Mouse (Mus musculus) intestine, postnatal 0 days (tissue): Measurements from ENCODE around the gene Cap2. TPM values are rescaled to one million over a fixed set of nuclear protein-coding genes. Genes with fewer than 3 reads are reported as not detected.
A peak's percentile ranks its signal among the peaks of the same experiment; 100 is the strongest.

Experiments
- ATAC-seq: fragments of 200-750 bp; cut with Nextera tagmentation; 2 replicates; pipeline ENCODE4 v1.8.0; 2017; ENCODE audit warnings: mild to moderate bottlenecking, moderate TSS enrichment, moderate library complexity
- H3K27ac ChIP-seq: fragments of 300-500 bp; sonication (generic); 2 replicates; pipeline ENCODE4 v1.5.1; 2014; ENCODE audit warnings: mild to moderate bottlenecking, low read depth, low read length, moderate library complexity
- H3K27me3 ChIP-seq: fragments of 300-500 bp; sonication (generic); replicated peaks from 2 replicates; pipeline ENCODE4 v1.6.1; 2014; ENCODE audit warnings: low read length, mixed read lengths; ENCODE audit not compliant: control insufficient read depth, insufficient read depth
- H3K36me3 ChIP-seq: fragments of 300-500 bp; sonication (generic); 2 replicates; pipeline ENCODE4 v1.6.1; 2014; ENCODE audit warnings: mild to moderate bottlenecking, moderate library complexity; ENCODE audit not compliant: control insufficient read depth, insufficient read depth
- H3K4me1 ChIP-seq: fragments of 300-500 bp; sonication (generic); replicated peaks from 2 replicates; pipeline ENCODE4 v1.6.1; 2014; ENCODE audit warnings: antibody characterized with exemption, low read length, mixed read lengths; ENCODE audit not compliant: control insufficient read depth, insufficient read depth
- H3K4me2 ChIP-seq: fragments of 300-500 bp; sonication (generic); replicated peaks from 2 replicates; pipeline ENCODE4 v1.6.1; 2014; ENCODE audit warnings: low read depth, mild to moderate bottlenecking, moderate library complexity
- H3K4me3 ChIP-seq: fragments of 300-500 bp; sonication (generic); 2 replicates; pipeline ENCODE4 v1.5.1; 2014; ENCODE audit warnings: low read depth, low read length
- H3K9ac ChIP-seq: fragments of 300-500 bp; sonication (generic); 2 replicates; pipeline ENCODE4 v1.6.1; 2014; ENCODE audit warnings: mild to moderate bottlenecking, low read depth, low read length
- H3K9me3 ChIP-seq: fragments of 300-500 bp; sonication (generic); 2 replicates; pipeline ENCODE4 v1.6.1; 2016; ENCODE audit warnings: mixed run types; ENCODE audit not compliant: control insufficient read depth
- CTCF ChIP-seq: sonication (generic); IDR thresholded peaks from 2 replicates; pipeline ENCODE4 v1.5.1; 2016; ENCODE audit warnings: low read depth, mild to moderate bottlenecking, control low read depth, antibody characterized with exemption, moderate library complexity
- WGBS: fragments of 180-500 bp; shearing (Covaris S2); extraction: QIAGEN DNeasy Blood & Tissue Kit; methylation state at CpG from one replicate; pipeline ENCODE4 v1.1.7; 2014; 5-methylcytosine and 5-hydroxymethylcytosine counted together
- polyA plus RNA-seq: library from polyadenylated mRNA; unstranded; fragments of >200 nt; fragmentation: Nextera tagmentation; extraction: Ambion mirVana; gene quantifications from 2 replicates; pipeline ENCODE4 v1.2.1, GENCODE M21; 2015

The Cap2 gene
- 6.3 and 7.0 TPM in 2 replicates for polyA plus RNA-seq

DNA sequence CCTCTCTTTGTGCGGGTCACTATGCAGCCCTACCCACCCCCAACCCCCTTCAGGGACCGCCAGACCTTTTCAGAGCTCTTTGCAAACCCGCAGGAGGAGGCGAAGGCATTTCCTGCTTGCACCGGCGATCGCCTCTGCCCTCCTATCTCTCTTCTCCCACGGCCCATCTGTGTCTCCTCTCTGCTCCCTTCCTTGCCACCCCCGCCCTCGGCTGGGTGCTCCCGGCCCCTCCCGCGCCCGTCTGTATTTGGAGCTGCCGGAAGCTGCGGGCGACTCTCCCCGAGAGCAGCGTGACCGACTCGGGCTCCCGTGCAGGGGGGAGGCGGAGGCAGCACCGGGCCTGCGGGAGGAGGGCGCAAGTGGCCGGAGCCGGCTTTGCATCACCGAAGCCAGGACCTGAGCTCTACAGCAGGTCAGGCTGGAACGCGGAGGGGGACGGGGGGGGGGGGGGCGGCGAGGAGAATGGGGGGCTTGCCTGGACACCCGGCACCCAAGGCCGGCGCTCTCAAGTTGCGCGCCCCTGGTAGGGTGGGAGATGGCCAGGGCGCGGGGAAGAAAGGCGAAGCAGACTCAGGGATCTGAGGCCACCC is at the start of gene Cap2:
Gene Cap2 (plus strand): TSS at position 49 of the 590 bp plus-strand sequence.
- no peak within 1 kb of the TSS for H3K27ac ChIP-seq
- H3K36me3 ChIP-seq: no peaks in the 10 kb centered on the region
- no peak for TF ChIP-seq CTCF
- WGBS: 2% methylated on average over 35 of the region's 42 CpGs
- peak within 1 kb of the TSS; percentile 50 for H3K4me3 ChIP-seq
- H3K9me3 ChIP-seq: no peaks in the 10 kb centered on the region
- no peaks in the 10 kb centered on the region for H3K4me1 ChIP-seq
- 0 out of 2 replicates have a peak, but pooled peaks cover 4% of the 10 kb centered on the region for H3K27me3 ChIP-seq
- ATAC-seq: peak; percentile 36; the same call in 1 of the 2 replicates
- H3K9ac ChIP-seq: peak within 1 kb of the TSS; percentile 48
- peak within 1 kb of the TSS; percentile 75 for H3K4me2 ChIP-seq

DNA sequence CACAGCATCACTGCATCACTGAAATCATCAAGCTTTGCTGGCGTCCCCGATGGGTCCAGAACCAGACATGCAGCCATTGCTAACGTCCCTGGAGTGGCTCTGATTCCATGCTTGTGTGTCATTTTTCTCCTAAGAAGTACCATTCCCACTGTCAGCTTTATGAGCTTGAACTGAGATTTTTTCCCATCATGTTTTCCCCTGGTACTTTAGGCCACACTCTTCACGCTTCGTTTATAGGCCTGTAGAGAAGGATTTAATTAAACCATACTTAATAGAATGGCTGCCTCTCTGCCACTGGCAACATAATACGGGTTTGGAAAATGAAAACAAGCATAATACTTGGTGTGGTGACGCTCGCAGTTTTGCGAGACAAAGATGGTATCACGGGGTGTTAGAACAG is 42.1 kb upstream of the Cap2 start:
- no peak for ATAC-seq
- Histone ChIP-seq H3K9ac (no peak overlapping the region), H3K27me3 (no peaks in the 10 kb centered on the region), H3K36me3 (no peaks in the 10 kb centered on the region), H3K4me1 (no peaks in the 10 kb centered on the region), H3K4me3 (no peak overlapping the region), H3K4me2 (no peak overlapping the region), H3K27ac (no peak overlapping the region), H3K9me3 (no peaks in the 10 kb centered on the region)
- WGBS: 90% methylated on average over 10 of the region's 10 CpGs
- TF ChIP-seq CTCF: no peak

DNA sequence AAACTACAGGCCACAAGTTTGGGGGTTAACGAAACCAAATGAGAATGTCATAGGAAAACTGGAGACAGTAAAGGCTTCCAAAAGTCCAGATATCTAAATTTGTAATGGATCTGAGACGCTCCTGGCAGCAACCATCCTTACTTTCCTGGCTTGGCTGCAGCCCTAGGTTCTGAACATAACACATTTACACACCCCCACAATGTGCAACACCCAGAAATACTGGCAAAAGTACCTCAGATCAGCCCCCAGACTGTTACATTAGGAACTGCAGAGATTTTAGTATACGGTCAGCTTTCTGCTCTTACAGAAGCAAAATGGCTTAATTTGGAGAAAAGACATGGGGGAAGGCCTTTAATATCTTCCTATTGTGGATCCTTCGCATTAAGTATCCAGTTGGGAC is 39.4 kb upstream of the Cap2 start:
- WGBS: 89% methylated on average over 4 of the region's 4 CpGs

DNA sequence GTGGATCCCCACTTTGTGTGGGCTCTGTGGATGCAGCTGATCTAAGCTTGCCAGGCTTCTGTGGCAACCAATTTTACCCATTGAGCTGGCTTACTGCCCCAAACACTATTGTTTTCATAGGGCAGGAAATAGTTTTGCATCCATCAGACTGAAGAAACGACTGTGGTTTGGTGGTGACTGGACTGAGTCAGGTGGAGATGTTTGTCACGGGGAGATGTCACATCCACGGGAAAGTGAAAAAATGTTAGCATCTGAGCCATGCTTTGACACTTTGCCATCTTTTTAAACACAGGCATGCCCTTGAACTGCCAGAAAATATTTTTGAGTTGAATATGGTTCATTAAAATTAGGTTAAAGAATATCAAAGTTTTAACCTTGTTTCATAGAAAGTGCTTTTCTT is 37.9 kb upstream of the Cap2 start:
- no peak for TF ChIP-seq CTCF
- 66% methylated on average over 3 of the region's 3 CpGs for WGBS

More for the DNA sequence above, 39.4 kb upstream of the Cap2 start:
- Histone ChIP-seq H3K36me3 (no peaks in the 10 kb centered on the region), H3K9me3 (no peaks in the 10 kb centered on the region), H3K27me3 (no peaks in the 10 kb centered on the region), H3K27ac (no peak overlapping the region), H3K4me3 (no peak overlapping the region), H3K4me2 (no peak overlapping the region), H3K4me1 (no peaks in the 10 kb centered on the region), H3K9ac (no peak overlapping the region)
- TF ChIP-seq CTCF: no peak
- no peak for ATAC-seq

DNA sequence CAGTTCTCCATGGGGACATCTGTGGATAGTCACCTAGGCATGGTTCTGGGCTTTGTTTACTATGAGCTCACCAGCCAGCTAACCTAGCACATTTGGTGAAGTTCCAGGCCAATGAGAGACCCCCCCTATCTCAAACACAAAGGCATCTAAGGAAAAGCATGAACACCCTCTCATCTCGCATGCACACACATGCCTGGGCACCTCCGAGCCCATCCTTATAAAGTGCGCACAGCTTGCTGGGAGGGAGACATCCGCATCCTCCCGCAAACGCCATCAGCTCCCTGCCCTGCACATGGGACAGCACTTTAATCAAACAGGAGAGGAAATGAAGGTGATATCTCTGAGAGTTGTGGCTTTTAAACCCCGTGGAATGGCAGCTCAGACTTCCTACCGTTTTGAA is 33.4 kb upstream of the Cap2 start:
- WGBS: 65% methylated on average over 8 of the region's 8 CpGs
- no peaks in the 10 kb centered on the region for H3K36me3 ChIP-seq
- no peak overlapping the region for H3K9ac ChIP-seq
- H3K4me2 ChIP-seq: no peak overlapping the region
- no peaks in the 10 kb centered on the region for H3K27me3 ChIP-seq
- H3K4me1 ChIP-seq: no peaks in the 10 kb centered on the region
- H3K4me3 ChIP-seq: no peak overlapping the region
- H3K27ac ChIP-seq: no peak overlapping the region
- no peak for TF ChIP-seq CTCF
- H3K9me3 ChIP-seq: no peaks in the 10 kb centered on the region
- ATAC-seq: no peak

More for the DNA sequence above, 37.9 kb upstream of the Cap2 start:
- no peaks in the 10 kb centered on the region for H3K9me3 ChIP-seq
- H3K4me2 ChIP-seq: no peak overlapping the region
- H3K9ac ChIP-seq: no peak overlapping the region
- H3K27ac ChIP-seq: no peak overlapping the region
- no peak for ATAC-seq
- H3K36me3 ChIP-seq: no peaks in the 10 kb centered on the region
- H3K27me3 ChIP-seq: no peaks in the 10 kb centered on the region
- H3K4me3 ChIP-seq: no peak overlapping the region
- H3K4me1 ChIP-seq: no peaks in the 10 kb centered on the region

DNA sequence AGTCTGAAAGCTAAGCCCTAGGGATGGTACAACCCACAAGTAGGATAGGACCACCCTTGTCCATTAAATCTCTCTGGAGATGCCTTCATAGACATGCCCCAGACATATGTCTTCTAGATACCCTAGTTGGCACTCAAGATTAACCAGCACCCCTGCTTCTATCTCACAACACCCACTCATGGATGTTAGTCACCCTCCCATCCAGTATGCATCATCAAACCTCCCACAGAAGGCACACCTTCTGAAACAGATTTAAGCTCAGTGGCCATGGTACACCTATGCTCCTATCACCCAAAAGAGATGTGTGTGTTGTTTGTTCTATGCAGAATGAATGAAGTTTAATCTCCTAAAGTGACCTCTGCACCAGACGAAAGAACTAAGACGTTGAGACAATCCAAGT is 32.1 kb upstream of the Cap2 start:
- WGBS: 88% methylated on average over 2 of the region's 2 CpGs
- no peaks in the 10 kb centered on the region for H3K27me3 ChIP-seq
- H3K4me2 ChIP-seq: no peak overlapping the region
- no peaks in the 10 kb centered on the region for H3K4me1 ChIP-seq
- H3K36me3 ChIP-seq: no peaks in the 10 kb centered on the region
- no peaks in the 10 kb centered on the region for H3K9me3 ChIP-seq
- H3K27ac ChIP-seq: no peak overlapping the region
- H3K9ac ChIP-seq: no peak overlapping the region
- no peak overlapping the region for H3K4me3 ChIP-seq
- ATAC-seq: no peak
- TF ChIP-seq CTCF: no peak
